Mouse (Mus musculus) midbrain, postnatal 0 days (tissue): ENCODE measurements around the gene Crim1. TPM values are rescaled to one million over a fixed set of nuclear protein-coding genes. Genes with fewer than 3 reads are reported as not detected.

Source experiments
- ATAC-seq: fragments of 200-750 bp; cut with Nextera tagmentation; 2 replicates; pipeline ENCODE4 v1.8.0; 2017; ENCODE audit warnings: moderate number of reproducible peaks, mild to moderate bottlenecking, moderate TSS enrichment, moderate library complexity; ENCODE audit not compliant: low FRiP score
- DNase-seq: peaks from one replicate; pipeline ENCODE4 v3.0.0-alpha.2; 2015; ENCODE audit warnings: low spot score
- H3K27ac ChIP-seq: fragments of 300-500 bp; sonication (generic); 2 replicates; pipeline ENCODE4 v1.5.1; 2014; ENCODE audit warnings: low read depth, mild to moderate bottlenecking, low read length, mixed read lengths
- H3K27me3 ChIP-seq: fragments of 300-500 bp; sonication (generic); 2 replicates; pipeline ENCODE4 v1.6.1; 2014; ENCODE audit warnings: low read length, control low read depth, mixed read lengths; ENCODE audit not compliant: insufficient read depth
- H3K36me3 ChIP-seq: fragments of 300-500 bp; sonication (generic); 2 replicates; pipeline ENCODE4 v1.6.1; 2014; ENCODE audit warnings: low read length, control low read depth, mixed read lengths; ENCODE audit not compliant: insufficient read depth
- H3K4me1 ChIP-seq: fragments of 300-500 bp; sonication (generic); 2 replicates; pipeline ENCODE4 v1.6.1; 2014; ENCODE audit warnings: mild to moderate bottlenecking, control low read depth, antibody characterized with exemption, low read length, mixed read lengths; ENCODE audit not compliant: insufficient read depth
- H3K4me2 ChIP-seq: fragments of 300-500 bp; sonication (generic); 2 replicates; pipeline ENCODE4 v1.6.1; 2014; ENCODE audit warnings: low read depth, mild to moderate bottlenecking, low read length, mixed read lengths; ENCODE audit not compliant: poor library complexity, severe bottlenecking
- H3K4me3 ChIP-seq: fragments of 300-500 bp; sonication (generic); 2 replicates; pipeline ENCODE4 v1.5.1; 2014; ENCODE audit warnings: low read depth, mild to moderate bottlenecking, low read length, moderate library complexity
- H3K9ac ChIP-seq: fragments of 300-500 bp; sonication (generic); replicated peaks from 2 replicates; pipeline ENCODE4 v1.6.1; 2014; ENCODE audit warnings: mild to moderate bottlenecking, low read length, moderate library complexity, mixed read lengths; ENCODE audit not compliant: poor library complexity, severe bottlenecking
- H3K9me3 ChIP-seq: fragments of 300-500 bp; sonication (generic); 2 replicates; pipeline ENCODE4 v1.6.1; 2016; ENCODE audit warnings: low read length, control low read depth
- CTCF ChIP-seq: IDR thresholded peaks from 2 replicates; pipeline ENCODE4 v1.5.1; 2016; ENCODE audit warnings: antibody characterized with exemption, mild to moderate bottlenecking
- WGBS: fragments of 180-500 bp; shearing (Covaris S2); extraction: QIAGEN DNeasy Blood & Tissue Kit; methylation state at CpG from one replicate; pipeline ENCODE4 v1.1.7; 2014; 5-methylcytosine and 5-hydroxymethylcytosine counted together
- polyA plus RNA-seq: library from polyadenylated mRNA; unstranded; fragments of >200 nt; fragmentation: Nextera tagmentation; extraction: Ambion mirVana; gene quantifications from 2 replicates; pipeline ENCODE4 v1.2.1, GENCODE M21; 2015
- total RNA-seq: library from RNA; depleted of rRNA; stranded (reverse); fragments of >200 nt; gene quantifications from 2 replicates; pipeline ENCODE4 v1.2.3, GENCODE M21; 2014

Gene Crim1
- total and polyA plus RNA-seq, 2 experiments from 2014 or later = 16.5 to 119 TPM

DNA sequence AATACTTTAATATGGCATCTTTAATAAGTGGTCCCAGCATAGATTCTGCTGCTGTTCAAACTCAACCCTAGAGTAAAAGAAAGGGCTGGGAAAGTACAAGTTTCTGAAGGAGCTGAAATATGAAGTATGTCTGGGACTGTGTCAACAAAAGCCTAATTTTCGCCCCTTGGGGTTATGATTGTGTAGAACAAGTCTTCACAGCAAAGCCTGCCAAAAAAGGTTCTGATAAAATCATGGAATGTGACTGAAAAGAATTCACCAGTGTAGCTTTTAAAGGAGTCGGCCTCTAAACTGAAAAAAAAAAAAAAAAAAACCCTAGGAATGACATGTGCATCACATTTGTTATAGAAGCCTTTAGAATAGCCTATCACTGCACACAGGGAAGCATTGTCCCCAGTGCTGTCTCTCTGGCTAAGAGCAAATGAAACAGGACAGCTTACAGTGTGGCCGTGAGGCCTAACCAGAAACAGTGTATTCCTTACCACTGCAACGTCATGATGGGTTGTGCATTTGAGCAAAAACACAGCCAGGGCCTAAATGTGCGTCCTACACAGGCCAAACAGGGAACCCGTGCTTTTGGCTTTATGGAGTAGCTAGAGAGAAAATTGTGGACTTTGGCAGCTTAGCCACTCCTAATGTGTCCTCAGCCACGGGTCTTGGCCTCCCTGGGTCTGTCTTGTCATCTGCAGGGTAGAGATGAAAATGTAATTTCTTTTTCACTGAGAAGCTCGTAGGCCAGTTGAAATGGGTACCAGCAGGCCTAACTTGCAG lies 72.8 kb downstream of the Crim1 start:
- DNase-seq (peak; percentile 8), ATAC-seq (no peak)
- no peak for TF ChIP-seq CTCF
- Histone ChIP-seq H3K27ac (no peak overlapping the region), H3K9me3 (no peaks in the 10 kb centered on the region), H3K4me3 (no peak overlapping the region), H3K36me3 (no peaks in the 10 kb centered on the region), H3K4me2 (no peak overlapping the region), H3K9ac (no peak overlapping the region), H3K27me3 (no peaks in the 10 kb centered on the region), H3K4me1 (no peaks in the 10 kb centered on the region)
- 60% methylated on average over 8 of the region's 8 CpGs for WGBS

- H3K4me2 ChIP-seq = no peak overlapping the region
- H3K27me3 ChIP-seq = no peaks in the 10 kb centered on the region
- no peak for DNase-seq
- H3K4me3 ChIP-seq = no peak overlapping the region
- no peak overlapping the region for H3K9ac ChIP-seq
- ATAC-seq = no peak
- H3K4me1 ChIP-seq = no peaks in the 10 kb centered on the region
- no peaks in the 10 kb centered on the region for H3K36me3 ChIP-seq
- 83% methylated on average over 7 of the region's 7 CpGs for WGBS
- H3K27ac ChIP-seq = no peak overlapping the region
- H3K9me3 ChIP-seq = no peaks in the 10 kb centered on the region
- TF ChIP-seq CTCF = no peak
Observed at GRCm38 (mm10) chr17:78273875-78274274, 73.8 kb downstream of the Crim1 start.

GRCm38 (mm10) chr17:78274609-78275506 lies 74.8 kb downstream of the Crim1 start:
- TF ChIP-seq CTCF = no peak
- H3K4me3 ChIP-seq = no peak overlapping the region
- no peak overlapping the region for H3K27ac ChIP-seq
- H3K4me2 ChIP-seq = no peak overlapping the region
- 49% methylated on average over 7 of the region's 7 CpGs for WGBS
- no peak overlapping the region for H3K9ac ChIP-seq
- H3K27me3 ChIP-seq = no peaks in the 10 kb centered on the region
- H3K9me3 ChIP-seq = no peaks in the 10 kb centered on the region
- ATAC-seq (no peak), DNase-seq (peak; percentile 32)
- peaks cover 3% of the 10 kb centered on the region; the same call in 1 of the 2 replicates for H3K4me1 ChIP-seq
- H3K36me3 ChIP-seq = no peaks in the 10 kb centered on the region

DNA sequence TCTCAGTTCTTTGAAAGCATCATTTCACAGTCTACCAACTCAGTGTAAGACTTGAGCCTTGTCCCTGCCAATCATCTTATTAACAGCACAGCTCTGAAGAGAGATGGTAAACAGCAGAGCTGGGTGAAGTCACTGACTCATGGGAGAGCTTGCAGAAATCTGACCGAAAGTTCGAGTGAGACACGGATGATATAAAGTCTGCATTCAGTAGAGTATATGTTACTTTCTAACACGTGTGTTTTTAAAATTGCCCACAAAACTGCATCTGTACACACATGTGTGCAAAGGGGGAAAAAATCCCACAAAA lies 75.4 kb downstream of the Crim1 start:
- no peak for TF ChIP-seq CTCF
- ATAC-seq = no peak
- WGBS = 46% methylated on average over 4 of the region's 4 CpGs

GRCm38 (mm10) chr17:78279191-78279590 lies 79.1 kb downstream of the Crim1 start:
- Histone ChIP-seq H3K4me1 (peaks cover 3% of the 10 kb centered on the region; the same call in 1 of the 2 replicates), H3K27ac (no peak overlapping the region), H3K27me3 (no peaks in the 10 kb centered on the region), H3K4me2 (no peak overlapping the region), H3K9ac (no peak overlapping the region), H3K4me3 (no peak overlapping the region), H3K9me3 (no peaks in the 10 kb centered on the region), H3K36me3 (no peaks in the 10 kb centered on the region)
- DNase-seq (peak; percentile 29), ATAC-seq (no peak)
- TF ChIP-seq CTCF = no peak
- 63% methylated on average over 12 of the region's 12 CpGs for WGBS

More for the DNA sequence above, 75.4 kb downstream of the Crim1 start:
- no peaks in the 10 kb centered on the region for H3K36me3 ChIP-seq
- H3K9ac ChIP-seq = no peak overlapping the region
- H3K4me3 ChIP-seq = no peak overlapping the region
- DNase-seq = no peak
- no peaks in the 10 kb centered on the region for H3K9me3 ChIP-seq
- no peaks in the 10 kb centered on the region for H3K27me3 ChIP-seq
- H3K4me2 ChIP-seq = no peak overlapping the region
- peaks cover 3% of the 10 kb centered on the region; the same call in 1 of the 2 replicates for H3K4me1 ChIP-seq
- H3K27ac ChIP-seq = no peak overlapping the region
